Mouse (Mus musculus) mouse trophoblast stem cell (cell line): ENCODE measurements around the gene St7.

Experiments
- in situ Hi-C, 2 experiments: fragments of 300-500 bp; cut with MseI, MboI; formaldehyde crosslinking; loops; 2 replicates in 1 of 2; 3 replicates in 1 of 2; pipeline ENCODE4 v1.15.1; 2025

The St7 gene

GRCm38 (mm10) chr6:17887765-17888164, 195.0 kb downstream of the St7 start:
- in situ Hi-C loops = no loop called here

DNA sequence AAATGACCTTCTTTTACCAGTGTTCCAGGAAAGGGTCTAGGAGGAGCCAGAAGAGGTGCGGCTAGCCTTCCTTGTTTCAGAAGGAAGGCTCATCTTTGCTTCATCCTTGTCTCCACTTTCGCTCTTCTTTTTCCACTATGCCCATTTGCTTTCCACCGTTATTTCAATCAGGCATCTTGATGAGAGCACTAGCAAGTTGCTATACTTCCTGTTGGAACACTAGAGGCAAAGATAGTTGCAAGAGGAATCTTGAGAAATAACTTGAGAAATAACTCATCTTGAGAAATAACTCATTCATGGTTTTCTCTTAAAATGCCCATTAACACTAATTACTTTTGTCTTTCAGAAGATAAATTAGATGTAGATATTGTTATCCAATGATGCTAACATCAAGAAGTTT, 202.8 kb downstream of the St7 start:
- in situ Hi-C loops = no loop called here

- in situ Hi-C loops = no loop called here
Measured at GRCm38 (mm10) chr6:17898539-17898938, 205.8 kb downstream of the St7 start.

- in situ Hi-C loops = no loop called here
Measured at GRCm38 (mm10) chr6:17903355-17903754, 210.6 kb downstream of the St7 start.

DNA sequence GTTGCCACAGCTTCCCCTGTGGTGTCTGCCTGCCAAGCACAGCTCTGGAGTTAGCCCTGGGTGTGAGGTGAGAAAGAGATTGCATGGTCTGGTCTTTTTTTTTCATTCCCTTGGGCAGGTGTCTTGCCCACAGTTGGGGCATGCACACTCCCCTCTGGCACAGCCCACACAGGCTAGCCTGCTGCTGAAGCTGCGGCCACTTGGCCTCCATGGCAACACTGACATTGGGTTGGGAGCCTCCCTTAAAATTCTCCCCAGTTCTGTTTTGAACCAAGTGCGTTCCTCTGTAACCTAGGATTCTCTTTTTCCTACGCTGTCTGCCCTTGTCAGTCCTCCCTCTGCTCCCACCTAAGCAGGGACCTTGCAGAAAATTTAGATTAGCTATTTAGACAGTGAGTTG, 213.0 kb downstream of the St7 start:
- in situ Hi-C loops = no loop called here

DNA sequence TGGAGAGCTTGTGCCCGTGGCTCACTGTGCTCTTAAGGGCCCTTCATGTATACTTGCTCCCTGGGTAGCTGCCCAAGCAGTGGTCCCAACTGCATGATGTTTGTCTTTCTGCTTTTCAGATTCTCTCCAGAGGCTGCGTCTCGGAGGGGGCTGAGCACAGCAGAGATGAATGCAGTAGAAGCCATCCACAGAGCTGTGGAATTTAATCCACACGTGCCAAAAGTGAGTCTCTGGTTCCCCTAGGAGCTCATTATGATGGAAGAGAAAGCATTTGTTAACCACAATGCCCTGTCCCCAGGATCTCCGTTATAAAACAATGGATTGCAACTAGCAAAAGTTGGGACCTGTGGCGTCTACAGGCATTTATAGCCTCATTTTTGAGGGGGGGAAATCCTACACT, 213.6 kb downstream of the St7 start:
- in situ Hi-C loops = no loop called here

GRCm38 (mm10) chr6:17912312-17912711, 219.6 kb downstream of the St7 start:
- in situ Hi-C loops = no loop called here

- in situ Hi-C loops = no loop called here
Measured at GRCm38 (mm10) chr6:17912825-17913224, 220.1 kb downstream of the St7 start.

GRCm38 (mm10) chr6:17913315-17913714, 220.6 kb downstream of the St7 start:
- in situ Hi-C loops = no loop called here

GRCm38 (mm10) chr6:17914300-17914699, 221.6 kb downstream of the St7 start:
- in situ Hi-C loops = no loop called here

DNA sequence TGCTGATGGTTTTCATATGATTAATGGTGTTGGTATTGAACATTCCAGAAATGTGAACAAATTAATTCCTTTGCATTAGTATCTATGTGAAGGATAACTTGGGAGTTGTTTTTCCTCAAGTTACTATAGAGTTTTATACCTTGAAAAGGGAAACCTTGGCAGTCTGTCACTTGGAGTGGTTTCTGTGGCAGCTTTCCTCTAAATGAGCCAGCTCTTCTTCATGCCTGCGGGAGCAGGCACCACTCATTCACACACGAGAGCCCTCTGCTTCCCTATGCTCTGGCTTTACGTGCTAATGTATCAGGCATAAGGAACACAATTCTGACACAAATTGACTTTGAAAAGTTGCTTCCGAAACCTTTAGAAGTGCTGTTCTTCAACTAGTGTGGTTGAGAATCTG, 224.5 kb downstream of the St7 start:
- in situ Hi-C loops = no loop called here

DNA sequence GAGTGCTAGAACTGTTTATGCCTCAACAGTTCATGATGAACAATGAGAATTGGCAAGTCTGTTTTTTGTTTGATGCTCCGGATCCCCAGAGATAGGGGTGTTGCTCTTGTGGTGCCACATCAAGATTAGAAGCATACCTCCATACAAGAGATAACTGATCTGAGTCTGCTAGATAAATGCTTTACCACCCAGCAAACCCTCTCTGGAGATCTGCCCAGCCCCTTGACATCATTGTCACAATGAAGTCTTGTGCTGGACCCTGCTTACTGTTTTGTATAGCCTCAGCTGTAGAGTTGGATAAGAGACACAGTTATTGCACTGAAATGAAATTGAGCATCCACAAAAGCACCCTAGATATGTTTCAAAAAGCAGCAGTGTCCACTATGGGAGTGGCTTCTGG, 229.4 kb downstream of the St7 start:
- in situ Hi-C loops = loop anchor here (10.0 kb wide), 1 partner anchor 153 kb away; no protein-coding TSS in a partner anchor

- in situ Hi-C loops = loop anchor here (10.0 kb wide), 1 partner anchor 152 kb away; no protein-coding TSS in a partner anchor
Measured at GRCm38 (mm10) chr6:17922967-17923366, 230.2 kb downstream of the St7 start.

DNA sequence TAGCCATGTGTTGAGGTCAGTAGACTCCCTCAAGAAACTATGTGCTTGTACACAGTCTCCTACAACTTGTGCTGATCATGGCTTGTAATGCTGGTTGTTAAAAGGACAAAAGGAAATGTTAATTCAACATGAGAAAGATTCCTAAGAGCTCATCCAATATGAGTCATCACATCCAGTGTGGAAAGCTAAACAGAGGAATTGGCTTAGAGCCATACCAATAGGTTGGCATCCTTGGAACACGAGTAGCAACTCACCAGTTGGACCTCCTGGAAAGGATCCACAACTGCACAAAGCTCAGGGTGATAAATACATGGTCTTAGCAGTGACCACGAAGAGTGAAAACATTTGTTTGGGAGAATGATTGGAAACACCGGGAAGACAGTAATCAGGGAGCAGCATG, 230.6 kb downstream of the St7 start:
- in situ Hi-C loops = loop anchor here (10.0 kb wide), 1 partner anchor 151 kb away; no protein-coding TSS in a partner anchor

DNA sequence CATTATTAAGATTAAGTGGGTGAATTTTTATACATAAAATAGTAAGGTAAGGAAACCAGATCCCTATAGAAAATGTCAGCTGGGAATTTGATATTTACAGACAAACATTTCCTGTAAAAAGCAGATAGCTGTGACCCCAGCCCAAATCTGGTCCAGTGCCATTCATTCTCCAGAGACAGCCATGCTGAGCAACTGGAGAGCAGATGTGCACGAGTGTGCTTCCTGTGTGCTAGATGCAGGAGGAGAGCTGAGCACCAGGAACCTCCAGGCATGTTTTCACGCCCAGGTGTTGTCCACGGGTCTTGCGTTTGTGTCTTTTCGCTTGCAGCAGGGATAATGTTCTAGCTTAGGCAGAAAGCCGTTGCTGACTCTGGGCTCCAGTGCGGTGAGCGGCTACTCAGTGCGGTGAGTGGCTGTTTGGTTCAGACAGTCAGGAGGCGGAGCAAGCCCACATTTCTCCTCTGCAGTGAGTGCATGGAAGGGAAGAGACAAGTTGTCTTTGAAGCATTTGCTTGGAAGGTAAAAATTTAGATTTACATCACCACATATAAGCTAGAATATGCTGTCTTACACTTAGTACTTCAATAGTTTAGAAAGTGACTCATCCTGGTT, 231.3 kb downstream of the St7 start:
- in situ Hi-C loops = loop anchor here (10.0 kb wide), 1 partner anchor 151 kb away; no protein-coding TSS in a partner anchor

GRCm38 (mm10) chr6:17925267-17925666, 232.5 kb downstream of the St7 start:
- in situ Hi-C loops = loop anchor here (10.0 kb wide), 1 partner anchor 150 kb away; no protein-coding TSS in a partner anchor

- in situ Hi-C loops = loop anchor here (10.0 kb wide), 1 partner anchor 147 kb away; no protein-coding TSS in a partner anchor
Measured at GRCm38 (mm10) chr6:17927746-17928145, 235.0 kb downstream of the St7 start.

GRCm38 (mm10) chr6:17931187-17931586, 238.5 kb downstream of the St7 start:
- in situ Hi-C loops = no loop called here

DNA sequence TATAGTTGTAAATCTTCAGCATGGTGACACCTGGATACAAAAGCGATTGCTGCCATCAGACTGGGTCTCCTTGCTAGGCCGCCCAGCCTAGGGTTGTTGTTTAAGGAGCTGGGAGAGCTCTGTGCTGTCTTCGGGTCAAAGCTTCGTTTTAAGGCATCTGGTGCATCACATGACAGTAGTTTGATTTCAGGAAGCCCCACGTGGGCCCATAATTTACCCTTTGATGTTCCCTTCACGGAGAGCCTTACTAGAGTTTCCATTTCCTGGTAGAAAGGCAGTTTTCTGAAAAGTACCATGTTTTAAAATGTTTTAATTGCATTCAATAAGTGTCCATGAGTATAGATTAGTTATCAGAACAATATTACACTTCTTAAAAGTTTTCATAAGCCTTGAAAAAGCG, 239.1 kb downstream of the St7 start:
- in situ Hi-C loops = no loop called here

- in situ Hi-C loops = no loop called here
Measured at GRCm38 (mm10) chr6:17932806-17933205, 240.1 kb downstream of the St7 start.

GRCm38 (mm10) chr6:17938631-17939346, 246.1 kb downstream of the St7 start:
- in situ Hi-C loops = no loop called here

DNA sequence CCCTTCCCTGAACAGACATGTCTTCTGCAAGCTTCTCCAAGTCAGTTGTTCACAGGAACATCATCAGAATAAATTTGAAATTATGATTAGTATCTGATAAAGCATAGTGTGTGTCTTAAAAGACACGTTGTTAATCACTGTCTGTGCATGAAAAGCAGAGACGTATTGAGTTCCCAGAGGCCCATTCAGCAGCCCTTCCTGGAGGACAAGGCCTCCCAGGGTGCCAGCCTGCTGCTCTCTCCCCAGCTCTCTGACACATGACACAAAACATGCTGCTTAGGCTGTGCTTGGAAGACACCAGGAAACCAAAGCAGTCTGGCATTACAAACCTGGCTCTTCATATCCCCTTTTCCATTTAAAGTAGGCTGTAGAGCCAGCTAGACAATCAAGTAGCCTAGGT, 249.2 kb downstream of the St7 start:
- in situ Hi-C loops = no loop called here

DNA sequence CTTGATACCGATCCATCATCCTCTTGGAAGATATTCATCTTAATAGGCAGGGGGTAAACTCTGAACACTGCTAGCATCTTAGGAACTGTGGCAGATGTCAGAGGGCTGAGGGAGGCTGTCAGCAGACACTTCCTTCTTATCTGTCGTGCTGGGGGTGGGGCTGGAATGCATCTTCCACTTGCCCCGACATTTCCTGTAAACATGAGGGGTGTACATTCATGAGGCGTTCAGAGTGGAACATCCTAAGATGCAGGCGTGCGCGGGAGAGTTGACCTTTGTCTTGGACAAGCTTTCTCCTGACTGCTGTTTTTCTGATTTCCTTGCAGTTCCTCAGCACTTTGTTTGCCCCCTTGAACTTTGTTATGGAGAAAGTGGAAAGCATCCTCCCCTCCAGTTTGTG, 249.6 kb downstream of the St7 start:
- in situ Hi-C loops = no loop called here
